ENCODE assay signal across 8 mouse cellular contexts in the genomic region with DNA sequence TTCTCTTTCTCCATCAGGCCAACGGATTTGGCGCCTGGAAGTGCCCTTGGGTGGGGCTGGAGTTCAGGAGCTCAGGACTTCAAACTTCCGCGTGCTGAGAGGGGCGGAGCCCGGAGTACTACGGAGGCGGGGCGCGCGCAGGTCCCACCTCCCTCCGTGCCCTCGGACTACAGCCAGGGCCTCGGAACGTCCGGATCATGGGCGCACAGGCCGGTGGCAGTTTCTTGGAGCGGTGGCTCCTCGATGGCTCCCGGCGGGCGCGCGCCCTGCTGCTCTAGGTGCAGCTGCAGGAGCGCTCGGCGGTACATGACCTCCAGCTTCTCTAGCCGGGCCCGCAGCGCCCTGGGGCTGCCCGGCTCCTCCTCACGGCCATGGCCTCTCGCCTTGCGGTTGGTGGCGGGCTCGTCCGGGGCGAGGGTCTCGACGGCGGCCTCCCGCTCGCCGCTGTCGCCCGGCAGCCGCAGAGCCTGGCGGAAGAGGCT. TPM values are rescaled to one million over a fixed set of nuclear protein-coding genes. Genes with fewer than 3 reads are reported as not detected.
DNase-seq lines count a peak whose midpoint lies in the region; ATAC-seq and TF ChIP-seq lines count a peak whose summit lies in the region.

No protein-coding gene starts in this region.

- H3K27me3 ChIP-seq in embryonic facial prominence, embryonic 13.5 days: no peaks in the 10 kb centered on the region
- no peaks in the 10 kb centered on the region for H3K27me3 ChIP-seq in heart, adult 2 months (ENCODE audit: control insufficient read depth, insufficient read depth, low read length)
- H3K27me3 ChIP-seq in limb, embryonic 12.5 days: no peaks in the 10 kb centered on the region
- no peaks in the 10 kb centered on the region for H3K27me3 ChIP-seq in midbrain, embryonic 15.5 days (replicated peaks)
- H3K27me3 ChIP-seq in spleen, adult 2 months (ENCODE audit: control insufficient read depth, insufficient read depth, low read length): no peaks in the 10 kb centered on the region

- H3K79me2 ChIP-seq in heart, adult 2 months (replicated peaks; ENCODE audit: control insufficient read depth, insufficient read depth, low read length): no peaks in the 10 kb centered on the region

- ATAC-seq in embryonic facial prominence, embryonic 13.5 days (ENCODE audit: insufficient number of reproducible peaks, insufficient read depth, low FRiP score, low TSS enrichment, low read depth): peak; percentile 89
- peak; percentile 89 for ATAC-seq in limb, embryonic 12.5 days (ENCODE audit: insufficient number of reproducible peaks, insufficient read depth, low FRiP score, low TSS enrichment, low read depth)
- peak; percentile 89 for ATAC-seq in midbrain, embryonic 15.5 days (replicated peaks)

- H3K4me1 ChIP-seq in embryonic facial prominence, embryonic 13.5 days: no peaks in the 10 kb centered on the region
- H3K4me1 ChIP-seq in heart, adult 2 months (ENCODE audit: control insufficient read depth, insufficient read depth, low read length): 0 out of 2 replicates have a peak, but pooled peaks cover 1% of the 10 kb centered on the region
- H3K4me1 ChIP-seq in limb, embryonic 12.5 days (replicated peaks): 0 out of 2 replicates have a peak, but pooled peaks cover 3% of the 10 kb centered on the region
- H3K4me1 ChIP-seq in midbrain, embryonic 15.5 days: peaks cover 3% of the 10 kb centered on the region; the same call in 1 of the 2 replicates
- peaks cover 2% of the 10 kb centered on the region; the same call in 1 of the 2 replicates for H3K4me1 ChIP-seq in spleen, adult 2 months (ENCODE audit: control insufficient read depth, insufficient read depth, insufficient read length)

- peak overlapping the region; percentile 73 for H3K4me3 ChIP-seq in embryonic facial prominence, embryonic 13.5 days
- H3K4me3 ChIP-seq in heart, adult 2 months: peak overlapping the region; percentile 86
- H3K4me3 ChIP-seq in limb, embryonic 12.5 days (replicated peaks): peak overlapping the region; percentile 68
- peak overlapping the region; percentile 71 for H3K4me3 ChIP-seq in midbrain, embryonic 15.5 days
- peak overlapping the region; percentile 74 for H3K4me3 ChIP-seq in spleen, adult 2 months (ENCODE audit: extremely low read depth, insufficient read depth, insufficient read length)

- intact Hi-C loops in heart, adult 2 months (cut with DNase I): no loop called here

- peak overlapping the region; percentile 95 for H3K27ac ChIP-seq in embryonic facial prominence, embryonic 13.5 days
- peak overlapping the region; percentile 90 for H3K27ac ChIP-seq in heart, adult 2 months
- peak overlapping the region; percentile 95 for H3K27ac ChIP-seq in limb, embryonic 12.5 days
- H3K27ac ChIP-seq in midbrain, embryonic 15.5 days: peak overlapping the region; percentile 96
- H3K27ac ChIP-seq in spleen, adult 2 months (ENCODE audit: insufficient read depth, low read length): peak overlapping the region; percentile 89

- TF ChIP-seq EP300 in heart, adult 2 months (IDR thresholded peaks at IDR 0.05; ENCODE audit: insufficient read depth, low read depth, low read length): 0 out of 2 replicates have a peak, but pooled peaks have one; percentile 38

- no peak for TF ChIP-seq CTCF in heart, adult 2 months (IDR thresholded peaks at IDR 0.05)
- TF ChIP-seq CTCF in spleen, adult 2 months (IDR thresholded peaks at IDR 0.05; ENCODE audit: extremely low read depth, insufficient read depth, insufficient read length, insufficient replicate concordance): no peak

- peak; percentile 2 for DNase-seq in 3134 (ENCODE audit: extremely low read depth, insufficient read length, low spot score)
- DNase-seq in adrenal gland, postnatal 4 days (ENCODE audit: low spot score in 2 of 2): peak; percentile 59 to 70
- peak; percentile 91 to 93 for DNase-seq in heart, adult 2 months
- peak; percentile 88 to 92 for DNase-seq in kidney, adult 8-10 months
- peak in 1 of 2 experiments; percentile 70 for DNase-seq in spleen, adult 2 months (ENCODE audit: low read depth in 1 of 2, low spot score in 2 of 2)

- H3K36me3 ChIP-seq in embryonic facial prominence, embryonic 13.5 days: no peaks in the 10 kb centered on the region
- H3K36me3 ChIP-seq in heart, adult 2 months (ENCODE audit: control insufficient read depth, insufficient read depth, low read length): no peaks in the 10 kb centered on the region
- no peaks in the 10 kb centered on the region for H3K36me3 ChIP-seq in limb, embryonic 12.5 days
- H3K36me3 ChIP-seq in midbrain, embryonic 15.5 days (replicated peaks): no peaks in the 10 kb centered on the region
- no peaks in the 10 kb centered on the region for H3K36me3 ChIP-seq in spleen, adult 2 months (ENCODE audit: control insufficient read depth, insufficient read depth, low read length)

- peak; percentile 75 for TF ChIP-seq POLR2A in heart, adult 2 months (IDR thresholded peaks at IDR 0.05; ENCODE audit: insufficient read depth, low read depth, low read length)
- no peak for TF ChIP-seq POLR2A in spleen, adult 2 months (IDR thresholded peaks at IDR 0.05; ENCODE audit: low read depth, low read length)

- WGBS in embryonic facial prominence, embryonic 13.5 days: under 1% methylated on average over 48 of the region's 49 CpGs
- under 1% methylated on average over 49 of the region's 49 CpGs for WGBS in heart, adult 2 months
- under 1% methylated on average over 49 of the region's 49 CpGs for WGBS in limb, embryonic 12.5 days
- WGBS in midbrain, embryonic 15.5 days: under 1% methylated on average over 49 of the region's 49 CpGs
- under 1% methylated on average over 49 of the region's 49 CpGs for WGBS in spleen, adult 2 months

- H3K9me3 ChIP-seq in embryonic facial prominence, embryonic 13.5 days: no peaks in the 10 kb centered on the region
- H3K9me3 ChIP-seq in limb, embryonic 12.5 days: no peaks in the 10 kb centered on the region
- H3K9me3 ChIP-seq in midbrain, embryonic 15.5 days: no peaks in the 10 kb centered on the region

- H3K4me2 ChIP-seq in embryonic facial prominence, embryonic 13.5 days: peak overlapping the region; percentile 89
- peak overlapping the region; percentile 88 for H3K4me2 ChIP-seq in limb, embryonic 12.5 days
- H3K4me2 ChIP-seq in midbrain, embryonic 15.5 days: peak overlapping the region; percentile 97

- peak overlapping the region; percentile 95 for H3K9ac ChIP-seq in embryonic facial prominence, embryonic 13.5 days
- H3K9ac ChIP-seq in heart, adult 2 months (ENCODE audit: low read depth, low read length): peak overlapping the region; percentile 87
- H3K9ac ChIP-seq in limb, embryonic 12.5 days (replicated peaks): peak overlapping the region; percentile 93
- H3K9ac ChIP-seq in midbrain, embryonic 15.5 days: peak overlapping the region; percentile 79

RNA-seq across cellular contexts. Expression of a gene that starts 0.6 kb away (rescaled TPM):
- total RNA-seq in adrenal gland, postnatal 4 days (2021): 10 to 100 TPM; 21.5 to 26.1 TPM
- polyA plus RNA-seq in embryonic facial prominence, embryonic 13.5 days (2015; fragmentation: Nextera tagmentation; extraction: Ambion mirVana): 4.0 and 4.3 TPM in 2 replicates
- 1 to 10 TPM; 3.6 to 5.4 TPM for total RNA-seq in heart, adult 2 months (2021)
- polyA plus RNA-seq in heart, adult 2 months (2012; rRNA removed): 1.4 and 1.7 TPM in 2 replicates
- polyA plus RNA-seq in limb, embryonic 12.5 days (2016; fragmentation: Nextera tagmentation; extraction: Ambion mirVana): 6.2 and 7.8 TPM in 2 replicates
- 12.7 and 14.1 TPM in 2 replicates for polyA plus RNA-seq in midbrain, embryonic 15.5 days (2015; fragmentation: Nextera tagmentation; extraction: Ambion mirVana)
- 5.6 and 10.8 TPM in 2 replicates for polyA plus RNA-seq in spleen, adult 2 months (2012; rRNA removed)
